Mouse (Mus musculus): ENCODE measurements around the gene Nudt19. TPM values are rescaled to one million over a fixed set of nuclear protein-coding genes. Genes with fewer than 3 reads are reported as not detected.

Gene Nudt19
- polyA plus RNA-seq (2012; rRNA removed): 89.1 and 112 TPM in 2 replicates

DNA sequence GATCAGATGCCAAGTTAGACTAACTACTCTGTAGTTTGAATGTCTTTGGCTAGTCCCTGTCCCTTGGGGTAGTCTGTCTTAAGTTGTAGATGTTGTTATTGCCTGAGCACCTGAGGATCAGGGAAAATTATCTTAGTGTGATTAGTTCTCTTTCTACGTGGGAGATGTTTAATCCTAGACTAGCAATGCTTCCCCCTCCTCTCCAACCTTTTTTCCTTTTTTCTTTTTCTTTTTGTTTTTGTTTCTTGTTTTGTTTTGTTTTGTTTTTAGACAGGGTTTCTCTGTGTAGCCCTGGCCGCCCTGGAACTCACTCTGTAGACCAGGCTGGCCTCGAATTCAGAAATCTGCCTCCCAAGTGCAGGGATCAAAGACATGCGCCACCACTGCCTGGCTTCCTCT lies at the start of gene Nudt19:
Gene Nudt19 (minus strand): TSS at position 100 of the 399 bp plus-strand sequence.

DNA sequence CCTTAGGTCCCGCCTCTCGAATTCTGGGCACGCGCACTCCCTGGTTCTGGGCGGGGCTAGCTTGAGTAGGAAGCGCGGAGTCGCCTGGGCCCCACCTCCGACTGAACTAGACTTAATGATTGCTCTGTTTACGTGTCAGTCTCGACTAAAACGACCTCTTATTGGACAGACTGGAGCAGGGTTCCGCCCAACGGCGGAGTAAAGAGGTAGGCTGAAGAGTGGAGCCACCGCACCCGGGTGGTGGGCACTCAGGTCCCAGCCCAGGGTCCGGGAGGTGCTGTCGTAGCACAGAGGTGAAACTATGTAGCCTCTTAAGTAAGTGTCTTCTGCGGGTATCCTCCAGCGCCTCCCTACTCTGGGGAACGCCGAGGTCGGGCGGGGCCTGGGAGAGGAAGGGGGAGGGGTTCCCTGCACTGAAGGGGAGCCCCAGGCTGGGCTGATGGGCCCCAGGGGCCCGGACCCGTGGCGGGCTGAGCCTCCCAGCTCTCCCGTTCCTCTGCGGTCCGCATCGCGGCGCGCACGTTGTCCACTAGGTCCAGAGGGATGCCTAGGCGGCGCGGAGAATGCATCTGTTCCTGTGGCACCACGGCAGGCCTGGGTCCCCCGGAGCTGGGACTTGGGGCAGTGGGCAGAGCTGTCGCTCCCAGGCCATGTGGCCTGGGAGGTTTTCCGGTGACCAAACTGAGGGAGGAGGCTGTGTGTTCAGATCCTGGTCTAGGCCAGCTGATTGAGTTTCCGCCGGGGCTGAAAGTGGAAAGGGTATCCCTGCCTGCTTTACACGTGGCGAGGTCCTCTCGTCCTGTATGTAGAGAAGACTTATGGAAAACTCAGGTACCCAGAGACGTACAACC lies 30.2 kb upstream of the Nudt19 start, which contains the start of gene Ankrd27:
Gene Ankrd27 (plus strand): TSS at position 190 of the 851 bp plus-strand sequence.

DNA sequence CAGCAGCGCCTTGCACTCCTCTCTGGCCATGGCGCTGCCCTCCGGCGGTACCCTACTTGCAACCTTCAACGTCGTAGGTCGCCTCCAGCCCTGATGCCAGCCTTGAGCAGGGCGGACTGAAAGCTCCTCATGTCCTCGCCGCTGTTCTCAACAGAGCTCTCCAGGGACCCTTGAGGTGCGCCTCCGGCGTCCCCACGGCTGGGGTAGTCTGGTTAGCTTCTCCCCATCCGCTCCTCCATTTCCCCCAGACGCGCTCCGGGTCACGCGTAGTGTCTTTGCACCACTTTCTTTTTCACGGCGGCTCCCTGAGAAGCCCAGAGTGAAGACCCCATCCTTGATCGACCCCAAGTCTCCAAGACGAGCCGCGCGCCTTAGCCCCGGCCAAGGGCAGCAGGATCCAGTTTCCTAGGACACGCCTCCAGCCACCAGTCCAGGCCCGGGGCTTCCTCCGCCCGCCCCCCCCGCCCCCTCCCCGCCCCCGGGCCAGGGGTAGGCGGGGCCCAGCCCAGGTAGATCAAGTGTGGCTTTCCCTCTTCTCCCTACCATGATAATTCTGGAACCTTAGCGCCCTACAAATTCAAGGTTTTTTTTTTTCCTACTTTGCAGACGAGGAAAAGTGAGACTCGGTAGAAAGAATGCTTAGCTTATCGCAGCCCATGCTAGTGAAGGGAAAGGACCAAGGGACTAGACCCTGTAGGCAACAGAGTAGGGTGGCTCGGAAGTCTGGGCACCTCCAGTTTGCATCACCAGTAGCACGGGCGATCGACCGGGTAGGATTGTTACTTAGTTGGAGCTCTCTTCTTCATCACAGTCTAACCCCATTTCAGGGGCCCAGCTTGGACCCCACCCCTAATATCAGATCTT lies 29.3 kb upstream of the Nudt19 start, which contains the start of gene Rgs9bp:
Gene Rgs9bp (minus strand): TSS at position 392 of the 864 bp plus-strand sequence.

DNA sequence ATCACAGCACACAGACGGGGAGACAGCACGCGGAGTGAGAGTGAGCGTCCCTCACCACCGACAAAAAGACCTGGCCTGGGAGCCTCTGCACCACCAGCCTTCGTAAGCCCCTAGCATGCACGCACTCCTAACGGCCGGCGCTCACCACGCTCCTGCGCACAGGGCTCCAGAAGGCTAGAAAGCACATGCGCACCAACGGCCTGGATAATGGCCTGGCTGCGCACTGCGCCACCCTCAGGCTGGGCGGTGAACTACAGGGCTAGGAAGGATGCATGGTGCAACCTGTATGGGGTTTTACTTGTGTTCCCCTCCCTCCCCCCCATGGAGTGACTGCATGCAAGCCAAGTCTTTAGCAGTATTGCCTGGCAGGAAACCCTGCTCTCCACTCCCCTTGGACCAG lies 18.5 kb downstream of the Nudt19 start, which contains the start of gene Tdrd12:
Gene Tdrd12 (minus strand): TSS at position 184 of the 400 bp plus-strand sequence.

Other genes starting within 250 kb of the Nudt19 start
- gene Gpatch1, start 237.9 kb downstream of the Nudt19 start, polyA plus RNA-seq (2012; rRNA removed): 3.2 and 3.4 TPM in 2 replicates
- 54.7 and 57.4 TPM in 2 replicates for gene Rhpn2, start 222.1 kb downstream of the Nudt19 start, polyA plus RNA-seq (2012; rRNA removed)
- gene Faap24, start 159.5 kb downstream of the Nudt19 start, polyA plus RNA-seq (2012; rRNA removed): 3.5 TPM in 2 replicates
- gene Cep89, start 159.3 kb downstream of the Nudt19 start, polyA plus RNA-seq (2012; rRNA removed): 12.3 and 13.2 TPM in 2 replicates
- gene Slc7a9, start 107.5 kb downstream of the Nudt19 start, polyA plus RNA-seq (2012; rRNA removed): 2.3 and 4.2 TPM in 2 replicates
- gene Tdrd12, start 18.6 kb downstream of the Nudt19 start, polyA plus RNA-seq (2012; rRNA removed): 0.10 TPM in 1 of 2 replicates, not detected in the other
- 0.06 and 0.08 TPM in 2 replicates for gene Rgs9bp, start 29.3 kb upstream of the Nudt19 start, polyA plus RNA-seq (2012; rRNA removed)
- gene Ankrd27, start 29.9 kb upstream of the Nudt19 start, polyA plus RNA-seq (2012; rRNA removed): 23.6 and 25.6 TPM in 2 replicates
- 62.0 and 91.6 TPM in 2 replicates for gene Pdcd5, start 91.2 kb upstream of the Nudt19 start, polyA plus RNA-seq (2012; rRNA removed)
- 3.6 and 6.2 TPM in 2 replicates for gene Dpy19l3, start 198.2 kb upstream of the Nudt19 start, polyA plus RNA-seq (2012; rRNA removed)
- 5.4 and 6.2 TPM in 2 replicates for gene Zfp507, start 246.7 kb upstream of the Nudt19 start, polyA plus RNA-seq (2012; rRNA removed)